In genomic region chr7:143015755-143016423, GRCm38 (mm10) we compare ENCODE assay signal across 8 mouse cellular contexts. TPM values are rescaled to one million over a fixed set of nuclear protein-coding genes. Genes with fewer than 3 reads are reported as not detected.
DNase-seq lines count a peak whose midpoint lies in the region; ATAC-seq and TF ChIP-seq lines count a peak whose summit lies in the region.

No protein-coding gene starts in this region.

- H3K27ac ChIP-seq in forebrain, embryonic 16.5 days (ENCODE audit: low read length): peak overlapping the region; percentile 45; the same call in 1 of the 2 replicates
- peak overlapping the region; percentile 85 for H3K27ac ChIP-seq in layer of hippocampus, adult 2 months
- H3K27ac ChIP-seq in lung, embryonic 16.5 days (ENCODE audit: low read length): peak overlapping the region; percentile 92
- H3K27ac ChIP-seq in thymus, adult 2 months (ENCODE audit: control insufficient read depth, insufficient read depth, low read length): no peak overlapping the region

- 0 out of 2 replicates have a peak overlapping the region, but pooled peaks have one; percentile 14 for H3K4me2 ChIP-seq in forebrain, embryonic 16.5 days (ENCODE audit: low read length)
- peak overlapping the region; percentile 35 for H3K4me2 ChIP-seq in lung, embryonic 16.5 days (ENCODE audit: low read depth, low read length)

- peak; percentile 79 for ATAC-seq in forebrain, embryonic 16.5 days
- ATAC-seq in lung, embryonic 16.5 days (ENCODE audit: low read depth): peak; percentile 92

- 8% methylated on average over 1 of the region's 1 CpGs for WGBS in forebrain, embryonic 16.5 days
- 0% methylated on average over 1 of the region's 1 CpGs for WGBS in lung, embryonic 16.5 days
- WGBS in thymus, adult 2 months: 83% methylated on average over 1 of the region's 1 CpGs

- no peak overlapping the region for H3K4me3 ChIP-seq in forebrain, embryonic 16.5 days (replicated peaks; ENCODE audit: low read length)
- H3K4me3 ChIP-seq in layer of hippocampus, adult 2 months: no peak overlapping the region
- H3K4me3 ChIP-seq in lung, embryonic 16.5 days (ENCODE audit: low read length): no peak overlapping the region
- no peak overlapping the region for H3K4me3 ChIP-seq in thymus, adult 2 months (ENCODE audit: control insufficient read depth, insufficient read depth, low read length)

- TF ChIP-seq CTCF in layer of hippocampus, adult 2 months (conservative IDR thresholded peaks at IDR 0.05): no peak
- TF ChIP-seq CTCF in thymus, adult 2 months (IDR thresholded peaks at IDR 0.05; ENCODE audit: borderline replicate concordance, control insufficient read depth, extremely low read depth, insufficient read depth, low read length, poor library complexity): no peak

- H3K9me3 ChIP-seq in forebrain, embryonic 16.5 days (ENCODE audit: control insufficient read depth, low read length): no peaks in the 10 kb centered on the region
- no peaks in the 10 kb centered on the region for H3K9me3 ChIP-seq in lung, embryonic 16.5 days (ENCODE audit: control insufficient read depth, low read length)

- H3K36me3 ChIP-seq in forebrain, embryonic 16.5 days (ENCODE audit: control insufficient read depth, insufficient read depth): no peaks in the 10 kb centered on the region
- H3K36me3 ChIP-seq in lung, embryonic 16.5 days (ENCODE audit: control insufficient read depth, insufficient read depth, low read length): no peaks in the 10 kb centered on the region
- no peaks in the 10 kb centered on the region for H3K36me3 ChIP-seq in thymus, adult 2 months (ENCODE audit: control insufficient read depth, insufficient read depth, low read length)

- peak; percentile 51 for DNase-seq in retina, postnatal 1 day
- DNase-seq in retina, embryonic 14.5 days (ENCODE audit: low spot score): no peak
- DNase-seq in heart, postnatal 4 days: peak; percentile 91
- peak; percentile 74 to 79 for DNase-seq in layer of hippocampus, adult 2 months (ENCODE audit: low spot score in 2 of 2)
- peak; percentile 20 for DNase-seq in right cerebral cortex, postnatal 4 days
- no peak for DNase-seq in thymus, adult 2 months

- TF ChIP-seq POLR2A in thymus, adult 2 months (IDR thresholded peaks at IDR 0.05; ENCODE audit: control insufficient read depth, extremely low read depth, insufficient read depth, low read length, poor library complexity): no peak

- no peaks in the 10 kb centered on the region for H3K27me3 ChIP-seq in forebrain, embryonic 16.5 days (replicated peaks; ENCODE audit: control insufficient read depth, insufficient read depth, low read length)
- H3K27me3 ChIP-seq in lung, embryonic 16.5 days (ENCODE audit: control insufficient read depth, insufficient read depth, low read depth, low read length): no peaks in the 10 kb centered on the region
- H3K27me3 ChIP-seq in thymus, adult 2 months (ENCODE audit: control insufficient read depth, insufficient read depth, low read length): no peaks in the 10 kb centered on the region

- peaks cover 13% of the 10 kb centered on the region for H3K4me1 ChIP-seq in forebrain, embryonic 16.5 days (replicated peaks; ENCODE audit: control insufficient read depth, insufficient read depth, low read length)
- peaks cover 50% of the 10 kb centered on the region for H3K4me1 ChIP-seq in lung, embryonic 16.5 days (replicated peaks; ENCODE audit: control insufficient read depth, insufficient read depth, low read length)
- no peaks in the 10 kb centered on the region for H3K4me1 ChIP-seq in thymus, adult 2 months (replicated peaks; ENCODE audit: control insufficient read depth, insufficient read depth, low read length)

- no peak overlapping the region for H3K9ac ChIP-seq in forebrain, embryonic 16.5 days (replicated peaks; ENCODE audit: low read depth, low read length)
- H3K9ac ChIP-seq in lung, embryonic 16.5 days (ENCODE audit: low read length): peak overlapping the region; percentile 21; the same call in 1 of the 2 replicates

RNA-seq across cellular contexts. Expression of gene Tspan32, which starts 11.0 kb away (rescaled TPM):
- 0.32 and 0.53 TPM in 2 replicates for polyA plus RNA-seq in forebrain, embryonic 16.5 days (2015; fragmentation: Nextera tagmentation; extraction: Ambion mirVana)
- total RNA-seq in heart, postnatal 4 days (2021): under 1 TPM; 0.45 to 0.64 TPM
- under 1 TPM in 1 of 2 experiments, not detected in 1; 0.36 TPM for total RNA-seq in layer of hippocampus, adult 2 months (2021)
- 2.6 and 3.3 TPM in 2 replicates for polyA plus RNA-seq in lung, embryonic 16.5 days (2015; fragmentation: Nextera tagmentation; extraction: Ambion mirVana)
- 78.8 and 92.3 TPM in 2 replicates for polyA plus RNA-seq in thymus, adult 2 months (2012; rRNA removed)

RNA-seq across cellular contexts. Expression of gene Cd81, which starts 36.6 kb away (rescaled TPM):
- polyA plus RNA-seq in forebrain, embryonic 16.5 days (2015; fragmentation: Nextera tagmentation; extraction: Ambion mirVana): 319 and 342 TPM in 2 replicates
- 100 to 1,000 TPM; 600 to 620 TPM for total RNA-seq in heart, postnatal 4 days (2021)
- total RNA-seq in layer of hippocampus, adult 2 months (2021): 100 to 1,000 TPM; 419 to 448 TPM
- polyA plus RNA-seq in lung, embryonic 16.5 days (2015; fragmentation: Nextera tagmentation; extraction: Ambion mirVana): 765 and 788 TPM in 2 replicates
- polyA plus RNA-seq in thymus, adult 2 months (2012; rRNA removed): 249 and 255 TPM in 2 replicates

RNA-seq across cellular contexts. Expression of gene Ascl2, which starts 46.8 kb away (rescaled TPM):
- polyA plus RNA-seq in forebrain, embryonic 16.5 days (2015; fragmentation: Nextera tagmentation; extraction: Ambion mirVana): 0.40 and 0.98 TPM in 2 replicates
- total RNA-seq in heart, postnatal 4 days (2021): not detected
- under 1 TPM; 0.28 to 0.37 TPM for total RNA-seq in layer of hippocampus, adult 2 months (2021)
- polyA plus RNA-seq in lung, embryonic 16.5 days (2015; fragmentation: Nextera tagmentation; extraction: Ambion mirVana): 3.2 and 3.4 TPM in 2 replicates
- 1.1 and 1.5 TPM in 2 replicates for polyA plus RNA-seq in thymus, adult 2 months (2012; rRNA removed)

RNA-seq across cellular contexts. Expression of gene Tssc4, which starts 53.2 kb away (rescaled TPM):
- 99.7 and 109 TPM in 2 replicates for polyA plus RNA-seq in forebrain, embryonic 16.5 days (2015; fragmentation: Nextera tagmentation; extraction: Ambion mirVana)
- 10 to 100 TPM; 32.6 to 33.9 TPM for total RNA-seq in heart, postnatal 4 days (2021)
- 10 to 100 TPM; 38.5 to 41.4 TPM for total RNA-seq in layer of hippocampus, adult 2 months (2021)
- polyA plus RNA-seq in lung, embryonic 16.5 days (2015; fragmentation: Nextera tagmentation; extraction: Ambion mirVana): 98.9 and 100 TPM in 2 replicates
- polyA plus RNA-seq in thymus, adult 2 months (2012; rRNA removed): 155 and 157 TPM in 2 replicates

Comparison
In these comparisons a context has a peak if more than half of its experiments do, and no peak if none do; other contexts are left out.
1. DNase-seq: peak in retina, postnatal 1 day (single experiment), heart, postnatal 4 days (single experiment), layer of hippocampus, adult 2 months (2 of 2) and right cerebral cortex, postnatal 4 days (single experiment); none in retina, embryonic 14.5 days (single experiment) and thymus, adult 2 months (single experiment).
2. RNA of gene Tspan32, which starts 11.0 kb away (polyA plus RNA-seq): 78.8 to 92.3 TPM in thymus, adult 2 months; 2.6 to 3.3 TPM in lung, embryonic 16.5 days and 0.32 to 0.53 TPM in forebrain, embryonic 16.5 days; every median in the first group is over 10 times any median in the second.